Mouse (Mus musculus) liver, adult 2 months (tissue): Measurements from ENCODE around the gene Fnip2. TPM values are rescaled to one million over a fixed set of nuclear protein-coding genes. Genes with fewer than 3 reads are reported as not detected.

Experiments
- DNase-seq: peaks from one replicate; pipeline ENCODE4 v3.0.0-alpha.2; 2011; ENCODE audit warnings: low read depth, low spot score; ENCODE audit errors: extremely low read depth
- H3K27ac ChIP-seq: fragments of 200-500 bp; replicated peaks from 2 replicates; pipeline ENCODE4 v1.5.1; 2012; ENCODE audit warnings: low read depth, mild to moderate bottlenecking, control low read depth, inconsistent platforms, low read length; ENCODE audit not compliant: insufficient read depth
- H3K27me3 ChIP-seq: fragments of 200-500 bp; 2 replicates; pipeline ENCODE4 v1.6.1; 2012; ENCODE audit warnings: mild to moderate bottlenecking, moderate library complexity, low read length, inconsistent platforms; ENCODE audit not compliant: control insufficient read depth, insufficient read depth
- H3K36me3 ChIP-seq: fragments of 200-500 bp; 2 replicates; pipeline ENCODE4 v1.6.1; 2012; ENCODE audit warnings: low read length, inconsistent platforms; ENCODE audit not compliant: control insufficient read depth, insufficient read depth
- H3K4me1 ChIP-seq: fragments of 200-500 bp; 2 replicates; pipeline ENCODE4 v1.6.1; 2011; ENCODE audit warnings: low read length; ENCODE audit not compliant: control insufficient read depth, insufficient read depth
- H3K4me3 ChIP-seq: fragments of 200-500 bp; 2 replicates; pipeline ENCODE4 v1.5.1; 2011; ENCODE audit warnings: low read depth, mild to moderate bottlenecking, control low read depth, low read length, moderate library complexity; ENCODE audit not compliant: insufficient read depth
- H3K79me2 ChIP-seq: fragments of 200-500 bp; 2 replicates; pipeline ENCODE4 v1.6.1; 2012; ENCODE audit warnings: inconsistent platforms, mild to moderate bottlenecking, low read length, moderate library complexity; ENCODE audit not compliant: control insufficient read depth, insufficient read depth
- H3K9ac ChIP-seq: fragments of 200-500 bp; 2 replicates; pipeline ENCODE4 v1.6.1; 2012; ENCODE audit warnings: low read depth, mild to moderate bottlenecking, control low read depth, inconsistent platforms, low read length
- CTCF ChIP-seq: fragments of 200-500 bp; IDR thresholded peaks from 2 replicates; pipeline ENCODE4 v1.5.1; 2011; ENCODE audit warnings: low read depth, low read length, control low read depth
- POLR2A ChIP-seq: fragments of 200-500 bp; IDR thresholded peaks from 2 replicates; pipeline ENCODE4 v1.6.1; 2011; ENCODE audit warnings: low read length, control low read depth; ENCODE audit not compliant: insufficient read depth; ENCODE audit errors: extremely low read depth
- WGBS: fragments of 180-500 bp; shearing (Covaris S2); methylation state at CpG from one replicate; pipeline ENCODE4 v1.1.7; 2018; 5-methylcytosine and 5-hydroxymethylcytosine counted together
- polyA plus RNA-seq: library from polyadenylated mRNA; depleted of rRNA; stranded (reverse); fragments of >200 nt; gene quantifications from 2 replicates; pipeline ENCODE4 v1.2.3, GENCODE M21; 2012
- total RNA-seq: library from RNA; depleted of rRNA; stranded (reverse); fragments of >200 nt; gene quantifications from 2 replicates; pipeline ENCODE4 v1.2.3, GENCODE M21; 2014

The Fnip2 gene
- total and polyA plus RNA-seq, 2 experiments = 6.3 to 46.7 TPM

- WGBS = 22% methylated on average over 2 of the region's 2 CpGs
- Histone ChIP-seq H3K79me2 (peaks cover 10% of the 10 kb centered on the region), H3K4me1 (peaks cover 9% of the 10 kb centered on the region; the same call in 1 of the 2 replicates), H3K27me3 (no peaks in the 10 kb centered on the region), H3K36me3 (peaks cover 8% of the 10 kb centered on the region), H3K27ac (peak overlapping the region; percentile 41; the same call in 1 of the 2 replicates), H3K9ac (no peak overlapping the region; the same call in 1 of the 2 replicates), H3K4me3 (no peak overlapping the region)
- TF ChIP-seq CTCF = no peak
- TF ChIP-seq POLR2A = no peak
- peak; percentile 83 for DNase-seq
Observed at GRCm38 (mm10) chr3:79589671-79590070, 22.1 kb upstream of the Fnip2 start.

- H3K79me2 ChIP-seq = peaks cover 5% of the 10 kb centered on the region; the same call in 1 of the 2 replicates
- peaks cover 5% of the 10 kb centered on the region; the same call in 1 of the 2 replicates for H3K4me1 ChIP-seq
- no peaks in the 10 kb centered on the region for H3K36me3 ChIP-seq
- DNase-seq = peak; percentile 70
- no peak overlapping the region for H3K4me3 ChIP-seq
- no peak overlapping the region for H3K9ac ChIP-seq
- TF ChIP-seq CTCF (peak; percentile 94), POLR2A (no peak)
- H3K27me3 ChIP-seq = no peaks in the 10 kb centered on the region
- WGBS = 5% methylated on average over 6 of the region's 6 CpGs
- H3K27ac ChIP-seq = no peak overlapping the region
Observed at GRCm38 (mm10) chr3:79586804-79587203, 19.2 kb upstream of the Fnip2 start.

- TF ChIP-seq POLR2A (no peak), CTCF (no peak)
- no peaks in the 10 kb centered on the region for H3K79me2 ChIP-seq
- H3K4me1 ChIP-seq = no peaks in the 10 kb centered on the region
- no peak overlapping the region for H3K4me3 ChIP-seq
- H3K27ac ChIP-seq = no peak overlapping the region
- WGBS = 89% methylated on average over 5 of the region's 5 CpGs
- no peaks in the 10 kb centered on the region for H3K36me3 ChIP-seq
- H3K9ac ChIP-seq = no peak overlapping the region
- DNase-seq = no peak
- no peaks in the 10 kb centered on the region for H3K27me3 ChIP-seq
Observed at GRCm38 (mm10) chr3:79579891-79580575, 12.4 kb upstream of the Fnip2 start.

DNA sequence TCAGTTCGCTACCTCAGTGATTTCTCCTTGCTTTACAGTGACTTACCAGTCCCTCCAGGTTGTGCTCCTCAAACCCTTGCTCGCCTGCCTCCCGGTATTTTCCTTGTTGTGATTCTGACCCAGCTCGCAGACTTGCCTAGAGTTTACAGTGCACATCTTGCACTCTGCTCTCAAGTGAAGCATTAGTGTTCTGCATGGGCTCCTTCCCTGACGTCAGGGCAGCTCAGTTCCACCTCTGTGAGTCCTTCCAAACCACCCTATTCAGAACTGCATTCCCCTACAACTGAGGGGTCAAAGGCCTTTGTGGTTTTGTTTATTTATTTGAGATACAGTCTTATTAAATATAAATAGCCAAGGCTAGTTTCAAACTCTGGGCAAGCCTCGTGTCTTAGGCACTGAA, 10.6 kb upstream of the Fnip2 start:
- Histone ChIP-seq H3K4me3 (no peak overlapping the region), H3K36me3 (no peaks in the 10 kb centered on the region), H3K9ac (no peak overlapping the region), H3K4me1 (no peaks in the 10 kb centered on the region), H3K27me3 (no peaks in the 10 kb centered on the region), H3K79me2 (no peaks in the 10 kb centered on the region), H3K27ac (no peak overlapping the region)
- no peak for DNase-seq
- WGBS = 88% methylated on average over 6 of the region's 6 CpGs
- no peak for TF ChIP-seq CTCF
- TF ChIP-seq POLR2A = no peak

- H3K4me1 ChIP-seq = no peaks in the 10 kb centered on the region
- no peak overlapping the region for H3K27ac ChIP-seq
- no peak for DNase-seq
- no peaks in the 10 kb centered on the region for H3K79me2 ChIP-seq
- 84% methylated on average over 6 of the region's 6 CpGs for WGBS
- no peak for TF ChIP-seq POLR2A
- TF ChIP-seq CTCF = no peak
- H3K4me3 ChIP-seq = no peak overlapping the region
- H3K9ac ChIP-seq = no peak overlapping the region
- no peaks in the 10 kb centered on the region for H3K27me3 ChIP-seq
- H3K36me3 ChIP-seq = no peaks in the 10 kb centered on the region
Observed at GRCm38 (mm10) chr3:79577606-79578005, 10.0 kb upstream of the Fnip2 start.

DNA sequence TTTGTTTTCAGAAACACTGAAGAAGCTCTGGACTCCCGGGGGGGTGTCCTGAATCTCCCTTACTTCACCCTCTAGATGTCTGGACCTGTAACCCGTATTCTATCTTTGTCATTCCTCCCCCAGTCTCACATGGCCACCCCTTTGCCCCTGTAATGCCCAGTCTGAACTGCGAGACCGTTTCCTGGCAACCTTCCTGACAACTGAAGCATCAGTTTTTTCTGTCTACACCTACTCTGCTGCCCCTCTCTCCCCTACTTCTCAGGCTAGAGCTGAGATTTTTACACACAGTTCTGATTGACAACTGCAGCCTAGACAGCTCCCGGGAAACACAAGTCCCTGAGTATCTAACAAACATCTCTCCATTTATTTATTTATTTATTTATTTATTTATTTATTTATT, 9.3 kb upstream of the Fnip2 start:
- 22% methylated on average over 5 of the region's 5 CpGs for WGBS
- no peak overlapping the region for H3K9ac ChIP-seq
- no peaks in the 10 kb centered on the region for H3K36me3 ChIP-seq
- no peak for DNase-seq
- no peak overlapping the region for H3K4me3 ChIP-seq
- H3K79me2 ChIP-seq = no peaks in the 10 kb centered on the region
- no peaks in the 10 kb centered on the region for H3K27me3 ChIP-seq
- TF ChIP-seq POLR2A (no peak), CTCF (no peak)
- no peaks in the 10 kb centered on the region for H3K4me1 ChIP-seq
- no peak overlapping the region for H3K27ac ChIP-seq
